Mouse (Mus musculus) heart, embryonic 16.5 days (tissue): ENCODE data around the gene Gm20388. TPM values are rescaled to one million over a fixed set of nuclear protein-coding genes. Genes with fewer than 3 reads are reported as not detected.

Experiments used
- ATAC-seq: fragments of 200-750 bp; cut with Nextera tagmentation; replicated peaks from 2 replicates; pipeline ENCODE4 v1.8.0; 2017; ENCODE audit warnings: moderate number of reproducible peaks; ENCODE audit not compliant: insufficient read depth, low FRiP score; ENCODE audit errors: extremely low read depth
- H3K27ac ChIP-seq: fragments of 300-500 bp; sonication (generic); 2 replicates; pipeline ENCODE4 v1.5.1; 2014; ENCODE audit warnings: mild to moderate bottlenecking, low read length, control low read depth, moderate library complexity
- H3K27me3 ChIP-seq: fragments of 300-500 bp; sonication (generic); 2 replicates; pipeline ENCODE4 v1.6.1; 2014; ENCODE audit warnings: low read length, mixed read lengths; ENCODE audit not compliant: control insufficient read depth, insufficient read depth
- H3K36me3 ChIP-seq: fragments of 300-500 bp; sonication (generic); 2 replicates; pipeline ENCODE4 v1.6.1; 2014; ENCODE audit not compliant: control insufficient read depth, insufficient read depth
- H3K4me1 ChIP-seq: fragments of 300-500 bp; sonication (generic); 2 replicates; pipeline ENCODE4 v1.6.1; 2014; ENCODE audit warnings: low read length, mixed read lengths; ENCODE audit not compliant: control insufficient read depth, insufficient read depth
- H3K4me2 ChIP-seq: fragments of 300-500 bp; sonication (generic); 2 replicates; pipeline ENCODE4 v1.6.1; 2014; ENCODE audit warnings: low read depth, mild to moderate bottlenecking, control low read depth, low read length
- H3K4me3 ChIP-seq: fragments of 300-500 bp; sonication (generic); 2 replicates; pipeline ENCODE4 v1.5.1; 2014; ENCODE audit warnings: mild to moderate bottlenecking, control low read depth, low read length
- H3K9ac ChIP-seq: fragments of 300-500 bp; sonication (generic); 2 replicates; pipeline ENCODE4 v1.6.1; 2014; ENCODE audit warnings: low read length, control low read depth
- H3K9me3 ChIP-seq: fragments of 300-500 bp; sonication (generic); replicated peaks from 2 replicates; pipeline ENCODE4 v1.6.1; 2016; ENCODE audit warnings: low read length; ENCODE audit not compliant: control insufficient read depth
- WGBS: fragments of 180-500 bp; shearing (Covaris S2); extraction: QIAGEN DNeasy Blood & Tissue Kit; methylation state at CpG from one replicate; pipeline ENCODE4 v1.1.7; 2014; 5-methylcytosine and 5-hydroxymethylcytosine counted together
- polyA plus RNA-seq: library from polyadenylated mRNA; unstranded; fragments of >200 nt; fragmentation: Nextera tagmentation; extraction: Ambion mirVana; gene quantifications from 2 replicates; pipeline ENCODE4 v1.2.1, GENCODE M21; 2015

The Gm20388 gene
- polyA plus RNA-seq, 1 experiment from 2014 or later: 4.5 TPM

GRCm38 (mm10) chr8:121636180-121636579 lies 1725.5 kb downstream of the Gm20388 start:
- H3K27ac ChIP-seq: peak overlapping the region; percentile 59; the same call in 1 of the 2 replicates

GRCm38 (mm10) chr8:121642804-121643203 lies 1732.2 kb downstream of the Gm20388 start:
- H3K4me3 ChIP-seq: no peak overlapping the region
- H3K27ac ChIP-seq: no peak overlapping the region
- peaks cover 27% of the 10 kb centered on the region for H3K4me1 ChIP-seq
- H3K36me3 ChIP-seq: no peaks in the 10 kb centered on the region
- no peak for ATAC-seq
- H3K27me3 ChIP-seq: no peaks in the 10 kb centered on the region
- H3K4me2 ChIP-seq: no peak overlapping the region
- no peak overlapping the region for H3K9ac ChIP-seq
- no peaks in the 10 kb centered on the region for H3K9me3 ChIP-seq
- WGBS: 64% methylated on average over 3 of the region's 3 CpGs

More at GRCm38 (mm10) chr8:121636180-121636579, 1725.5 kb downstream of the Gm20388 start:
- H3K4me2 ChIP-seq: no peak overlapping the region
- WGBS: 81% methylated on average over 8 of the region's 8 CpGs
- H3K27me3 ChIP-seq: no peaks in the 10 kb centered on the region
- no peaks in the 10 kb centered on the region for H3K9me3 ChIP-seq
- ATAC-seq: no peak
- peaks cover 29% of the 10 kb centered on the region for H3K4me1 ChIP-seq
- H3K9ac ChIP-seq: no peak overlapping the region
- H3K4me3 ChIP-seq: no peak overlapping the region
- H3K36me3 ChIP-seq: no peaks in the 10 kb centered on the region

GRCm38 (mm10) chr8:121643384-121643783 lies 1732.7 kb downstream of the Gm20388 start:
- Histone ChIP-seq H3K9ac (no peak overlapping the region), H3K27ac (peak overlapping the region; percentile 30; the same call in 1 of the 2 replicates), H3K4me3 (no peak overlapping the region), H3K27me3 (no peaks in the 10 kb centered on the region), H3K36me3 (no peaks in the 10 kb centered on the region), H3K4me1 (peaks cover 29% of the 10 kb centered on the region), H3K9me3 (no peaks in the 10 kb centered on the region), H3K4me2 (no peak overlapping the region)
- WGBS: 55% methylated on average over 11 of the region's 11 CpGs
- no peak for ATAC-seq

- no peak overlapping the region for H3K4me2 ChIP-seq
- no peak for ATAC-seq
- no peak overlapping the region for H3K9ac ChIP-seq
- H3K27ac ChIP-seq: no peak overlapping the region
- H3K4me3 ChIP-seq: no peak overlapping the region
- peaks cover 46% of the 10 kb centered on the region for H3K4me1 ChIP-seq
- WGBS: 82% methylated on average over 12 of the region's 12 CpGs
- H3K27me3 ChIP-seq: no peaks in the 10 kb centered on the region
- H3K9me3 ChIP-seq: no peaks in the 10 kb centered on the region
- H3K36me3 ChIP-seq: no peaks in the 10 kb centered on the region; the same call in 1 of the 2 replicates
These were observed 1737.0 kb downstream of the Gm20388 start for GRCm38 (mm10) chr8:121647511-121648215.

- no peaks in the 10 kb centered on the region for H3K27me3 ChIP-seq
- no peaks in the 10 kb centered on the region for H3K9me3 ChIP-seq
- no peak overlapping the region for H3K4me3 ChIP-seq
- ATAC-seq: no peak
- no peak overlapping the region for H3K27ac ChIP-seq
- WGBS: 57% methylated on average over 16 of the region's 16 CpGs
- peaks cover 45% of the 10 kb centered on the region for H3K4me1 ChIP-seq
- no peak overlapping the region for H3K9ac ChIP-seq
- no peaks in the 10 kb centered on the region; the same call in 1 of the 2 replicates for H3K36me3 ChIP-seq
- H3K4me2 ChIP-seq: no peak overlapping the region; the same call in 1 of the 2 replicates
These were observed 1737.8 kb downstream of the Gm20388 start for GRCm38 (mm10) chr8:121648451-121648850.

GRCm38 (mm10) chr8:121649423-121649822 lies 1738.8 kb downstream of the Gm20388 start:
- Histone ChIP-seq H3K4me3 (peak overlapping the region; percentile 83), H3K4me1 (peaks cover 46% of the 10 kb centered on the region), H3K27ac (no peak overlapping the region), H3K4me2 (peak overlapping the region; percentile 94), H3K36me3 (no peaks in the 10 kb centered on the region; the same call in 1 of the 2 replicates), H3K27me3 (no peaks in the 10 kb centered on the region), H3K9ac (peak overlapping the region; percentile 54; the same call in 1 of the 2 replicates), H3K9me3 (no peaks in the 10 kb centered on the region)
- 77% methylated on average over 5 of the region's 5 CpGs for WGBS
- ATAC-seq: no peak

GRCm38 (mm10) chr8:121649904-121650303 lies 1739.3 kb downstream of the Gm20388 start:
- 56% methylated on average over 10 of the region's 10 CpGs for WGBS
- H3K27ac ChIP-seq: no peak overlapping the region
- H3K4me2 ChIP-seq: peak overlapping the region; percentile 94
- no peak for ATAC-seq
- no peaks in the 10 kb centered on the region for H3K9me3 ChIP-seq
- H3K9ac ChIP-seq: peak overlapping the region; percentile 54
- H3K36me3 ChIP-seq: no peaks in the 10 kb centered on the region; the same call in 1 of the 2 replicates
- H3K4me1 ChIP-seq: peaks cover 43% of the 10 kb centered on the region
- no peaks in the 10 kb centered on the region for H3K27me3 ChIP-seq
- H3K4me3 ChIP-seq: peak overlapping the region; percentile 83

GRCm38 (mm10) chr8:121650389-121651307 lies 1740.0 kb downstream of the Gm20388 start:
- no peaks in the 10 kb centered on the region for H3K27me3 ChIP-seq
- WGBS: 54% methylated on average over 20 of the region's 20 CpGs
- no peaks in the 10 kb centered on the region; the same call in 1 of the 2 replicates for H3K36me3 ChIP-seq
- H3K4me1 ChIP-seq: peaks cover 43% of the 10 kb centered on the region
- no peaks in the 10 kb centered on the region for H3K9me3 ChIP-seq
- H3K9ac ChIP-seq: peak overlapping the region; percentile 83
- peak overlapping the region; percentile 94 for H3K4me2 ChIP-seq
- no peak for ATAC-seq
- H3K4me3 ChIP-seq: peak overlapping the region; percentile 83
- H3K27ac ChIP-seq: no peak overlapping the region
